Mouse (Mus musculus) adrenal gland, adult 2 months (tissue): ENCODE results near the gene Syt5. TPM values are rescaled to one million over a fixed set of nuclear protein-coding genes. Genes with fewer than 3 reads are reported as not detected.
A peak's percentile ranks its signal among the peaks of the same experiment; 100 is the strongest.

Source experiments
- DNase-seq: peaks from one replicate; pipeline ENCODE4 v3.0.0; 2021
- polyA plus RNA-seq: library from polyadenylated mRNA; depleted of rRNA; stranded (reverse); fragments of >200 nt; gene quantifications from 2 replicates; pipeline ENCODE4 v1.2.3, GENCODE M21; 2012
- total RNA-seq, 2 experiments: library from RNA; stranded (reverse); gene quantifications; 2 replicates each; pipeline ENCODE4 v1.2.3; 2021

Gene Syt5
- total and polyA plus RNA-seq, 3 experiments, result 4.1 to 11.6 (median 7.7) TPM

- no peak for DNase-seq
Measured at GRCm38 (mm10) chr7:4523205-4524130, 23.9 kb downstream of the Syt5 start.

GRCm38 (mm10) chr7:4522292-4522691 lies 25.0 kb downstream of the Syt5 start:
- DNase-seq, result no peak

GRCm38 (mm10) chr7:4521231-4522003 lies 25.9 kb downstream of the Syt5 start:
- DNase-seq, result no peak

GRCm38 (mm10) chr7:4518487-4518886 lies 28.9 kb downstream of the Syt5 start:
- no peak for DNase-seq

- no peak for DNase-seq
Measured at GRCm38 (mm10) chr7:4516332-4517050, 30.9 kb downstream of the Syt5 start, which contains the start of gene Tnnt1. Gene Tnnt1 (minus strand): TSS chr7:4516382.

- no peak for DNase-seq
Measured at GRCm38 (mm10) chr7:4515853-4516252, 31.5 kb downstream of the Syt5 start.

- DNase-seq, result no peak
Measured at GRCm38 (mm10) chr7:4513829-4514712, 33.3 kb downstream of the Syt5 start.

GRCm38 (mm10) chr7:4513236-4513635 lies 34.1 kb downstream of the Syt5 start:
- DNase-seq, result no peak

GRCm38 (mm10) chr7:4511489-4512224 lies 35.7 kb downstream of the Syt5 start:
- no peak for DNase-seq

- DNase-seq, result peak; percentile 77
Measured at GRCm38 (mm10) chr7:4509863-4510608, 37.3 kb downstream of the Syt5 start.

GRCm38 (mm10) chr7:4508739-4509116 lies 38.6 kb downstream of the Syt5 start:
- DNase-seq, result no peak

GRCm38 (mm10) chr7:4508062-4508738 lies 39.1 kb downstream of the Syt5 start:
- DNase-seq, result no peak

GRCm38 (mm10) chr7:4507220-4507619 lies 40.1 kb downstream of the Syt5 start:
- no peak for DNase-seq

- no peak for DNase-seq
Measured at GRCm38 (mm10) chr7:4504646-4505435, 42.5 kb downstream of the Syt5 start.

GRCm38 (mm10) chr7:4503858-4504257 lies 43.5 kb downstream of the Syt5 start:
- no peak for DNase-seq

- DNase-seq, result no peak
Measured at GRCm38 (mm10) chr7:4503100-4503499, 44.2 kb downstream of the Syt5 start.

- DNase-seq, result peak; percentile 74
Measured at GRCm38 (mm10) chr7:4502421-4503090, 44.8 kb downstream of the Syt5 start.
